Mouse (Mus musculus): ENCODE measurements around the gene Nxpe2. TPM values are rescaled to one million over a fixed set of nuclear protein-coding genes. Genes with fewer than 3 reads are reported as not detected.
"Not testable (repeated sequence)": the region's sequence is repeated elsewhere in the genome, so short reads cannot be mapped to it uniquely, and the experiment has no call there.

Gene Nxpe2
- total RNA-seq, 2 experiments from 2014 or later, result 0.12 to 0.21 TPM

DNA sequence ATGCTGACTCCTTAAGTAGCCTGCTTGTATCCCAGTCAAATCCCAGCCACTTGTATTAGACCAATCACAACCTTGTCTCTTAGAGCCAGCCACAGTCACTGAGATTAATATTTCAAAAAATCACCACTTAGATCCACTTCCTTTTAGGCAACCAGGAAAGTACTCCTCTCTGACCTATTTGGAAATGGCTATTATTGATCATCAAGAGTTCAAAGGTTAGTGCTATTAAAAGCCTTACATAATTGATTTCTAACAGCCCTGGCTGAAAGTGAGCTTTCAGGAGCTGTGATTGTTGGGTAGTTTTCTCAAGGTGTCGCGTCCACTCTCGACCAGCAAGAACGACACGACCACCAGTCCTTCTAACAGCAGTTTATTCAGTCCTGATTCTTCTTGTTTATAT is 42.0 kb downstream of the Nxpe2 start:
- DNase-seq (ENCODE audit: extremely low spot score in 1 of 2, low spot score in 1 of 2), result no peak

DNA sequence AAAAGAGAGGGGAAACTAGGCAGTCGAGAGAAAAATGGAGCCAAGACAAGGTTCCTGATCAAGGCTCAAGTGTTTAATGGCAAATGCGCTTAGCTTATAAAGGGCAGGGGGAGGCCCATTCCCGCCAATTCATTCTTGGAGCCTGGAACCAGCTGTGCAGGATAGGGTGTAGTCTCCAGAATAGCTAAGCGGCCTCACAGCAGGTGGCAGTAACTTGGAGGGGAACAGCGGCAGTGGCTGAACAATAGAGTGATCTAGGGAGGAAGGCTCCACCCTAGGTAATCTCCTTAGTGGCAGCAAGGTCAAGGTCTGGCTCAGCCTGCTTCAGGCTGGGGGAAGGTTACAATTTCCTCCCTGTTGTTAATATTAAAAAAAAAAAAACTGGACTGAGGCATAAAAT is 49.7 kb downstream of the Nxpe2 start:
- not testable (repeated sequence) for DNase-seq (ENCODE audit: extremely low spot score in 1 of 2, low spot score in 1 of 2)

DNA sequence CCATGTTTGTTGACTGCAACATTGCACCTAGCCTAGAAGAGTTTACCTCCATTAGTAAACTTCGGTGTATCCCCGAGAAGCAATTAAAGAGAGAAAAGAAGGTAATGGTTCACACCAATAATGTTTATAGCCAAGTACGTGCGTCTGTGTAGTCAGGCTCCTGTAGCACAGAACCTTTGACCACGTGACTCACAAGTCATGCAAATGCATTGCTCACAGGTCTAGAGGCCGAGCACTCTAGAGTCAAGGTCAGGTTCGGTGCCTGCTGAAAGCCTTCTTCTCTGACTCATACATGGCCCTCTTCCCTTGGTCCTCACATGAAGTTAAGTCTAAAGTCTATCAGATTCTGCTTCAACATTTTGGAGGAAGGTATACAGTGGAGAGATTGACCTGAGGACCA is 54.3 kb downstream of the Nxpe2 start:
- no peak for DNase-seq (ENCODE audit: extremely low spot score in 1 of 2, low spot score in 1 of 2)

DNA sequence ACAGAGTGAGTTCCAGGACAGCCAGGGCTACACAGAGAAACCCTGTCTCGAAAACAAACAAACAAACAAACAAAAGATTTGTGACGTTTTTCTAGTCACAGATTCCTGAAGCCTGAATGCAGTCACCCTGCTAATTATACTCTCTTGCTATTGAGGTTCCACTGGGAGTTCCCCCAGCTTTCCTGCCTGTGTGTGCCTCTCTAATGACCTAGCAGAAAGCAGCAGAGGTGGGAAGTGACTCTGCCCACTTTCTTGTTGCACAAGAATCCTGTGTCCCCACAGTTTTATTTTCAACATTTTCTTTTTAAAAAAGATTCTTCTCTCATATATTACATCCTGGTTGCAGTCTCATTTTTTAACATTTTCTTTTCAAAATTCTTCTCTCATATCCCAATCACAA is 58.5 kb downstream of the Nxpe2 start:
- no peak for DNase-seq (ENCODE audit: extremely low spot score in 1 of 2, low spot score in 1 of 2)

DNA sequence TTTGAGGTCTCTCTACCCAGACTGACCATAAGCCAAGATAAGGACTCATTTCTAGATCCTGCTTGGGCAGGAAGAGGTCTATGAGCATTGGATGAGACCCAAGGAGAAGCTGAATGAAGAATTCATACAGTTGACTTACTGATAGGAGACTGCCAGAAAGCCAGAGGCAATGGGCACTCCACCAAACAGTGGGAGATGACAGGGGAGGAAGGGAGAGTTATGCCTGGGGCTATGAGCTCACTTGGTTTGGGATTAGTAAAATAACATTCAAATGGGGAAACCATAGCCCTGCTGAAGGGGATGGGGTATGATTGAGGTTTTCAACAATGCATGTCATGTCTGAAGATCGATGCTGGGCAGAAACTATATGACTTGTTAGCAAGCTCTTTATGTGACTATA is 63.0 kb downstream of the Nxpe2 start:
- no peak for DNase-seq (ENCODE audit: extremely low spot score in 1 of 2, low spot score in 1 of 2)

DNA sequence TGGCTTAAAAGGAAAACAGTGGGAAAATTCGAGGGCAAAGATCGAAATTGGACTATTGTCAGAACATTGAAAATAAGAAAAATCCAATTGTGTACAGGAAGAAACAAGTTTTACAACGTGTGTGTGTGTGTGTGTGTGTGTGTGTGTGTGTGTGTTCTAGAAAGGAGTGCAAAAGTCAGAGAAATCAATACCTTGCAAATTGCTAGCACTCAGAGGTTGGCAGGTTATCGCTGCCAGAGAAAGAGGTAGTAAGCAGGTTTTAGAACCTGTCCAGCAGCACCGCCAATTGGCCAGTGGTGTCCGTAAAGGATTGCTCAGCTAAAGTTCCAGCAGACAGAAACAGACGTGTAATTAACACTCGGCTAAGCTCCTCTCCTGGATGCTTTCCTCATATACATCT is 69.0 kb downstream of the Nxpe2 start:
- DNase-seq (ENCODE audit: extremely low spot score in 1 of 2, low spot score in 1 of 2), result no peak

DNA sequence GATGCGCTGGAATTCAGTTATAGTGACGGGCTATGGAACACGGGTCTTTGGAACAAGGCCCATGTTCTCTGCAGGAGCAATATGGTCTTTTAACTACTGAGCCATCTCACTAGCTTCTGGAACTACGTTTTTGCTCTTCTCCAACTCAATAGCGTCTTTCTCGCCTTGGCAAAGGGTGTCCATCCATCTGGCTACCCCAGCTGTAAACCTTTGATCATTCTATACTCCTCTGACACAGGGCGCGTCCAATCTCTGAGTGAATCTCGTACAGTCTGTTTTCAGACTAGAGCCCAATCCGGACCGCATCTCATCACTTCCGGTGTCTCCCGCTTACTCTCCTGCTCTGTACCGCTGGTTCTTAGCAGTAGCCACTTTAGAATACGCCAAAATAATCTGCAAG is 76.4 kb downstream of the Nxpe2 start:
- DNase-seq (ENCODE audit: extremely low spot score in 1 of 2, low spot score in 1 of 2), result no peak

Other genes starting within 250 kb of the Nxpe2 start
- 10 to 100 TPM in 1 of 2 experiments, 1 to 10 TPM in 1; 9.1 to 11.2 TPM for gene Nxpe4, start 191.4 kb downstream of the Nxpe2 start, total RNA-seq (2021)
- 10 to 100 TPM; 89.7 to 95.9 TPM for gene Rexo2, start 127.2 kb upstream of the Nxpe2 start, total RNA-seq (2021)
- gene Rbm7, start 141.8 kb upstream of the Nxpe2 start, total RNA-seq (2021), result 10 to 100 TPM; 37.8 to 38.6 TPM
- 10 to 100 TPM; 11.7 to 14.2 TPM for gene Gm5617, start 142.0 kb upstream of the Nxpe2 start, total RNA-seq (2021)

Measured in layer of hippocampus, postnatal 25 days (tissue).